Mouse (Mus musculus): ENCODE results near the gene Pdzrn3. TPM values are rescaled to one million over a fixed set of nuclear protein-coding genes. Genes with fewer than 3 reads are reported as not detected.

Pdzrn3 gene
- total and polyA plus RNA-seq, 3 experiments, result 0.08 TPM; not detected in 2

- H3K27ac ChIP-seq (ENCODE audit: control insufficient read depth, low read depth, low read length), result peak overlapping the region; percentile 87
Measured at GRCm38 (mm10) chr6:101303959-101304738, 73.5 kb downstream of the Pdzrn3 start.

GRCm38 (mm10) chr6:101303501-101303900, 74.2 kb downstream of the Pdzrn3 start:
- Histone ChIP-seq H3K27me3 (ENCODE audit: control insufficient read depth in 1 of 2, insufficient read depth in 2 of 2, low read length in 2 of 2) (no peaks in the 10 kb centered on the region), H3K4me1 (ENCODE audit: control insufficient read depth in 1 of 2, insufficient read depth in 2 of 2, low read length in 2 of 2) (peaks cover 13 to 36% of the 10 kb centered on the region in 2 experiments), H3K4me3 (ENCODE audit: control insufficient read depth in 1 of 2, insufficient read depth in 1 of 2, low read depth in 2 of 2, low read length in 2 of 2) (peak overlapping the region in 1 of 2 experiments; percentile 1; a peak in 1 of 4 replicates), H3K79me2 (ENCODE audit: control insufficient read depth, insufficient read depth, low read length, poor library complexity) (no peaks in the 10 kb centered on the region), H3K27ac (ENCODE audit: control insufficient read depth, low read depth, low read length) (peak overlapping the region; percentile 87), H3K9ac (ENCODE audit: control insufficient read depth, low read depth, low read length, poor library complexity, severe bottlenecking) (no peak overlapping the region; the same call in 1 of the 2 replicates), H3K36me3 (ENCODE audit: control insufficient read depth in 1 of 2, insufficient read depth in 2 of 2, low read length in 2 of 2) (peaks cover 0 to 37% of the 10 kb centered on the region in 2 experiments; a peak in 2 of 4 replicates), H3K9me3 (replicated peaks; ENCODE audit: insufficient read depth, low read length) (no peaks in the 10 kb centered on the region)
- DNase-seq (ENCODE audit: low read depth, low spot score), result peak; percentile 84
- peak in 1 of 2 experiments; percentile 39; a peak in 1 of 4 replicates for TF ChIP-seq POLR2A (IDR thresholded peaks at IDR 0.05; ENCODE audit: control insufficient read depth in 1 of 2, insufficient read depth in 1 of 2, low read depth in 1 of 2, low read length in 2 of 2, poor library complexity in 1 of 2)
- TF ChIP-seq POLR2AphosphoS2 (IDR thresholded peaks at IDR 0.05; ENCODE audit: low read length), result no peak
- no peak for TF ChIP-seq MAZ (IDR thresholded peaks at IDR 0.05; ENCODE audit: low read depth, low read length)
- no peak for TF ChIP-seq POLR2AphosphoS5 (IDR thresholded peaks at IDR 0.05; ENCODE audit: borderline replicate concordance, low read depth, low read length)
- TF ChIP-seq MAX (IDR thresholded peaks at IDR 0.05; ENCODE audit: low read length), result no peak
- no peak for TF ChIP-seq HCFC1 (IDR thresholded peaks at IDR 0.05; ENCODE audit: low read depth, low read length)
- no peak for TF ChIP-seq MYC (IDR thresholded peaks at IDR 0.05; ENCODE audit: low read depth, low read length)
- peak; percentile 82 to 91 for TF ChIP-seq EP300 (IDR thresholded peaks at IDR 0.05; ENCODE audit: low read depth in 1 of 2, low read length in 2 of 2)
- peak; percentile 82 for TF ChIP-seq GATA1 (IDR thresholded peaks at IDR 0.05; ENCODE audit: low read depth, low read length)
- TF ChIP-seq UBTF (IDR thresholded peaks at IDR 0.05; ENCODE audit: borderline replicate concordance, insufficient read depth, low read depth, low read length), result no peak
- no peak for TF ChIP-seq GABPA (IDR thresholded peaks at IDR 0.05; ENCODE audit: low read depth, low read length)
- 0 out of 2 replicates have a peak, but pooled peaks have one; percentile 39 for TF ChIP-seq RCOR1 (IDR thresholded peaks at IDR 0.05; ENCODE audit: low read depth, low read length)
- TF ChIP-seq USF1 (IDR thresholded peaks at IDR 0.05; ENCODE audit: low read depth, low read length), result no peak
- no peak for TF ChIP-seq USF2 (IDR thresholded peaks at IDR 0.05; ENCODE audit: borderline replicate concordance in 1 of 2, insufficient read depth in 1 of 2, low read depth in 1 of 2, low read length in 2 of 2)
- TF ChIP-seq ELF1 (IDR thresholded peaks at IDR 0.05; ENCODE audit: low read depth, low read length), result no peak
- TF ChIP-seq CHD1 (IDR thresholded peaks at IDR 0.05; ENCODE audit: low read depth, low read length), result no peak
- TF ChIP-seq ZNF384 (IDR thresholded peaks at IDR 0.05; ENCODE audit: low read depth, low read length), result no peak
- no peak for TF ChIP-seq SMC3 (IDR thresholded peaks at IDR 0.05; ENCODE audit: low read depth, low read length)
- no peak for TF ChIP-seq MXI1 (IDR thresholded peaks at IDR 0.05; ENCODE audit: low read depth, low read length)
- no peak for TF ChIP-seq SIN3A (IDR thresholded peaks at IDR 0.05; ENCODE audit: low read length)
- TF ChIP-seq CTCF (IDR thresholded peaks at IDR 0.05 in 2 of 3, conservative IDR thresholded peaks at IDR 0.05 in 1 of 3; ENCODE audit: control insufficient read depth in 1 of 3, insufficient read depth in 1 of 3, low read depth in 2 of 3, low read length in 3 of 3, poor library complexity in 1 of 3, severe bottlenecking in 1 of 3), result no peak
- TF ChIP-seq KAT2A (conservative IDR thresholded peaks at IDR 0.05; ENCODE audit: low read depth, low read length), result no peak
- no peak for TF ChIP-seq ZKSCAN1 (IDR thresholded peaks at IDR 0.05; ENCODE audit: low read depth, low read length)
- no peak for TF ChIP-seq MAFK (IDR thresholded peaks at IDR 0.05; ENCODE audit: borderline replicate concordance, low read depth, low read length)

More at GRCm38 (mm10) chr6:101303959-101304738, 73.5 kb downstream of the Pdzrn3 start:
- DNase-seq (ENCODE audit: low read depth, low spot score), result peak; percentile 72
- Histone ChIP-seq H3K9me3 (replicated peaks; ENCODE audit: insufficient read depth, low read length) (no peaks in the 10 kb centered on the region), H3K4me1 (ENCODE audit: control insufficient read depth in 1 of 2, insufficient read depth in 2 of 2, low read length in 2 of 2) (peaks cover 13 to 36% of the 10 kb centered on the region in 2 experiments), H3K79me2 (ENCODE audit: control insufficient read depth, insufficient read depth, low read length, poor library complexity) (no peaks in the 10 kb centered on the region), H3K27me3 (ENCODE audit: control insufficient read depth in 1 of 2, insufficient read depth in 2 of 2, low read length in 2 of 2) (no peaks in the 10 kb centered on the region), H3K9ac (ENCODE audit: control insufficient read depth, low read depth, low read length, poor library complexity, severe bottlenecking) (peak overlapping the region; percentile 39), H3K4me3 (ENCODE audit: control insufficient read depth in 1 of 2, insufficient read depth in 1 of 2, low read depth in 2 of 2, low read length in 2 of 2) (peak overlapping the region in 1 of 2 experiments; percentile 1; a peak in 1 of 4 replicates), H3K36me3 (ENCODE audit: control insufficient read depth in 1 of 2, insufficient read depth in 2 of 2, low read length in 2 of 2) (peaks cover 0 to 35% of the 10 kb centered on the region in 2 experiments; a peak in 2 of 4 replicates)
- no peak for TF ChIP-seq SMC3 (IDR thresholded peaks at IDR 0.05; ENCODE audit: low read depth, low read length)
- TF ChIP-seq NRF1 (IDR thresholded peaks at IDR 0.05; ENCODE audit: insufficient read depth, low read depth, low read length, poor library complexity, severe bottlenecking), result no peak
- TF ChIP-seq CHD1 (IDR thresholded peaks at IDR 0.05; ENCODE audit: low read depth, low read length), result peak; percentile 65; the same call in 1 of the 2 replicates
- peak; percentile 17; the same call in 1 of the 2 replicates for TF ChIP-seq JUND (IDR thresholded peaks at IDR 0.05; ENCODE audit: low read depth, low read length)
- peak; percentile 83 for TF ChIP-seq MYB (IDR thresholded peaks at IDR 0.05; ENCODE audit: low read depth, low read length)
- no peak for TF ChIP-seq KAT2A (conservative IDR thresholded peaks at IDR 0.05; ENCODE audit: low read depth, low read length)
- TF ChIP-seq TCF12 (IDR thresholded peaks at IDR 0.05; ENCODE audit: low read depth, low read length), result peak; percentile 75
- 0 out of 2 replicates have a peak, but pooled peaks have one; percentile 33 for TF ChIP-seq MAX (IDR thresholded peaks at IDR 0.05; ENCODE audit: low read length)
- TF ChIP-seq SIN3A (IDR thresholded peaks at IDR 0.05; ENCODE audit: low read length), result peak; percentile 47
- 0 out of 2 replicates have a peak, but pooled peaks have one; percentile 8 for TF ChIP-seq MAZ (IDR thresholded peaks at IDR 0.05; ENCODE audit: low read depth, low read length)
- no peak for TF ChIP-seq MYC (IDR thresholded peaks at IDR 0.05; ENCODE audit: low read depth, low read length)
- TF ChIP-seq GATA1 (IDR thresholded peaks at IDR 0.05; ENCODE audit: low read depth, low read length), result peak; percentile 75
- TF ChIP-seq RCOR1 (IDR thresholded peaks at IDR 0.05; ENCODE audit: low read depth, low read length), result peak; percentile 65; the same call in 1 of the 2 replicates
- TF ChIP-seq ETS1 (IDR thresholded peaks at IDR 0.05; ENCODE audit: low read depth, low read length), result peak; percentile 69
- peak; percentile 80 to 93 for TF ChIP-seq EP300 (IDR thresholded peaks at IDR 0.05; ENCODE audit: low read depth in 1 of 2, low read length in 2 of 2)
